Mouse (Mus musculus) liver, adult 2 months (tissue): Measurements from ENCODE around the gene Meaf6. TPM values are rescaled to one million over a fixed set of nuclear protein-coding genes. Genes with fewer than 3 reads are reported as not detected.

Source experiments
- DNase-seq: peaks from one replicate; pipeline ENCODE4 v3.0.0-alpha.2; 2011; ENCODE audit warnings: low read depth, low spot score; ENCODE audit errors: extremely low read depth
- H3K27ac ChIP-seq: fragments of 200-500 bp; replicated peaks from 2 replicates; pipeline ENCODE4 v1.5.1; 2012; ENCODE audit warnings: low read depth, mild to moderate bottlenecking, control low read depth, inconsistent platforms, low read length; ENCODE audit not compliant: insufficient read depth
- H3K27me3 ChIP-seq: fragments of 200-500 bp; 2 replicates; pipeline ENCODE4 v1.6.1; 2012; ENCODE audit warnings: mild to moderate bottlenecking, moderate library complexity, low read length, inconsistent platforms; ENCODE audit not compliant: control insufficient read depth, insufficient read depth
- H3K36me3 ChIP-seq: fragments of 200-500 bp; 2 replicates; pipeline ENCODE4 v1.6.1; 2012; ENCODE audit warnings: low read length, inconsistent platforms; ENCODE audit not compliant: control insufficient read depth, insufficient read depth
- H3K4me1 ChIP-seq: fragments of 200-500 bp; 2 replicates; pipeline ENCODE4 v1.6.1; 2011; ENCODE audit warnings: low read length; ENCODE audit not compliant: control insufficient read depth, insufficient read depth
- H3K4me3 ChIP-seq: fragments of 200-500 bp; 2 replicates; pipeline ENCODE4 v1.5.1; 2011; ENCODE audit warnings: low read depth, mild to moderate bottlenecking, control low read depth, low read length, moderate library complexity; ENCODE audit not compliant: insufficient read depth
- H3K79me2 ChIP-seq: fragments of 200-500 bp; 2 replicates; pipeline ENCODE4 v1.6.1; 2012; ENCODE audit warnings: inconsistent platforms, mild to moderate bottlenecking, low read length, moderate library complexity; ENCODE audit not compliant: control insufficient read depth, insufficient read depth
- H3K9ac ChIP-seq: fragments of 200-500 bp; 2 replicates; pipeline ENCODE4 v1.6.1; 2012; ENCODE audit warnings: low read depth, mild to moderate bottlenecking, control low read depth, inconsistent platforms, low read length
- CTCF ChIP-seq: fragments of 200-500 bp; IDR thresholded peaks from 2 replicates; pipeline ENCODE4 v1.5.1; 2011; ENCODE audit warnings: low read depth, low read length, control low read depth
- POLR2A ChIP-seq: fragments of 200-500 bp; IDR thresholded peaks from 2 replicates; pipeline ENCODE4 v1.6.1; 2011; ENCODE audit warnings: low read length, control low read depth; ENCODE audit not compliant: insufficient read depth; ENCODE audit errors: extremely low read depth
- WGBS: fragments of 180-500 bp; shearing (Covaris S2); methylation state at CpG from one replicate; pipeline ENCODE4 v1.1.7; 2018; 5-methylcytosine and 5-hydroxymethylcytosine counted together
- polyA plus RNA-seq: library from polyadenylated mRNA; depleted of rRNA; stranded (reverse); fragments of >200 nt; gene quantifications from 2 replicates; pipeline ENCODE4 v1.2.3, GENCODE M21; 2012
- total RNA-seq: library from RNA; depleted of rRNA; stranded (reverse); fragments of >200 nt; gene quantifications from 2 replicates; pipeline ENCODE4 v1.2.3, GENCODE M21; 2014

Gene Meaf6
- total and polyA plus RNA-seq, 2 experiments, result 4.7 to 5.9 TPM

- Histone ChIP-seq H3K79me2 (no peaks in the 10 kb centered on the region), H3K4me1 (no peaks in the 10 kb centered on the region), H3K27me3 (peaks cover 2% of the 10 kb centered on the region; the same call in 1 of the 2 replicates), H3K4me3 (no peak overlapping the region), H3K27ac (no peak overlapping the region), H3K36me3 (no peaks in the 10 kb centered on the region), H3K9ac (no peak overlapping the region)
- no peak for DNase-seq
- WGBS, result 93% methylated on average over 4 of the region's 4 CpGs
- TF ChIP-seq POLR2A, result no peak
- TF ChIP-seq CTCF, result no peak
Measured at GRCm38 (mm10) chr4:125147970-125148369, 63.0 kb downstream of the Meaf6 start.

- Histone ChIP-seq H3K27me3 (peaks cover 2% of the 10 kb centered on the region; the same call in 1 of the 2 replicates), H3K4me3 (no peak overlapping the region), H3K4me1 (no peaks in the 10 kb centered on the region), H3K27ac (no peak overlapping the region), H3K36me3 (no peaks in the 10 kb centered on the region), H3K79me2 (no peaks in the 10 kb centered on the region), H3K9ac (no peak overlapping the region)
- no peak for DNase-seq
- WGBS, result 66% methylated on average over 5 of the region's 5 CpGs
- TF ChIP-seq POLR2A (no peak), CTCF (no peak)
Measured at GRCm38 (mm10) chr4:125149460-125149859, 64.5 kb downstream of the Meaf6 start.

GRCm38 (mm10) chr4:125152469-125152868 lies 67.5 kb downstream of the Meaf6 start:
- WGBS, result 77% methylated on average over 6 of the region's 6 CpGs
- H3K9ac ChIP-seq, result no peak overlapping the region

DNA sequence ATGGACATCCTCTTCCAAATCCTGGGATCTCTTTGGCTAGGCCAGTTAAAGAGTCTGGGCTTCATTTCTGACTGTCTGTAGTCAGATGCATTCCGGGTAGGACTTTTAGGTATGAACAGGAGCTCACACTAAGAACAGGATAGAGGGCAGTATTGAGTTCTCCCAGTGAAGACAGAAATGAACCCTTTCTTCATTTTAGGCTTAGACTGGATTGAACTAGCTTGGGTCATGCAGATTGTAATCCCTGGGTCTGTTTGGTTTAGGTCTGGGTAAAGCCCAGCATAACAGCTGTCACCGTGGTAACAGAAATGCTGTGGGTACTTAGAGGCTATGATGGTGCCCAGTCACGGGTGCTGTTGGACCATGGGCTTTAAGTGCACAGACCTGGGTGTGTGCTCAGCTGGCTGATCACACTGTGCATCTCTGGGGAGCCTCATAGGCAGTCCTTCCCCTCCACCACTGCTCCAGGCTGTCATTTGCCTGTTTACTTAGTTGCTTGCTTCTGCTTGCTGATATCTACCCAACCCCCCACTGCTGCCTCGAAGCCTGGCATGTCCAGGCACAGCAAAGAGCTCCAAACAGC lies 68.8 kb downstream of the Meaf6 start:
- no peak for TF ChIP-seq POLR2A
- no peak for TF ChIP-seq CTCF
- no peaks in the 10 kb centered on the region for H3K36me3 ChIP-seq
- H3K27ac ChIP-seq, result no peak overlapping the region
- no peak overlapping the region for H3K9ac ChIP-seq
- no peak overlapping the region for H3K4me3 ChIP-seq
- no peaks in the 10 kb centered on the region for H3K27me3 ChIP-seq
- WGBS, result 40% methylated on average over 4 of the region's 4 CpGs
- DNase-seq, result no peak
- no peaks in the 10 kb centered on the region for H3K79me2 ChIP-seq
- no peaks in the 10 kb centered on the region for H3K4me1 ChIP-seq

More at GRCm38 (mm10) chr4:125152469-125152868, 67.5 kb downstream of the Meaf6 start:
- no peaks in the 10 kb centered on the region for H3K79me2 ChIP-seq
- H3K36me3 ChIP-seq, result no peaks in the 10 kb centered on the region
- TF ChIP-seq CTCF, result no peak
- no peak for TF ChIP-seq POLR2A
- no peak overlapping the region for H3K4me3 ChIP-seq
- DNase-seq, result no peak
- no peaks in the 10 kb centered on the region for H3K27me3 ChIP-seq
- no peaks in the 10 kb centered on the region for H3K4me1 ChIP-seq
- no peak overlapping the region for H3K27ac ChIP-seq

DNA sequence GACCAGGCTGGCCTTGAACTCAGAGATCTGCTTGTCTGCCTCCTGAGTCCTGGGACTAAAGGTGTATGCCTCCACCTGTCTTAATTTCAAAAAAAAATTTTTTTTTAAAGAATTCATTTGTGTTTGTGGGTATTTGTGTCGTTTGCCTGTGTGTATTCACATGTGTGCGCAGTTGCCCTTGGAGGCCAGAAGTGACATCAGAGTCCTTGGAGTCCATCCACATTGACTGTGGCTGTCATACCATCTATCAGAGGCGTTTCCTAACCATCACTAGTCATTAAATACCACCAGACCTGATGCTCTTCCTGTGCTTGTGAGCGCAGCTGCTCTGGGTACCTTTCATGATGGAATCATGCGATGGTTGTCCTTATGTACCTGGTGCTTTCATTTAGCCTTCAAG lies 70.7 kb downstream of the Meaf6 start:
- no peak overlapping the region for H3K27ac ChIP-seq
- H3K4me3 ChIP-seq, result no peak overlapping the region
- H3K36me3 ChIP-seq, result no peaks in the 10 kb centered on the region
- H3K4me1 ChIP-seq, result no peaks in the 10 kb centered on the region
- no peak for TF ChIP-seq CTCF
- no peak for TF ChIP-seq POLR2A
- 78% methylated on average over 5 of the region's 5 CpGs for WGBS
- DNase-seq, result no peak
- H3K9ac ChIP-seq, result no peak overlapping the region
- no peaks in the 10 kb centered on the region for H3K79me2 ChIP-seq
- H3K27me3 ChIP-seq, result no peaks in the 10 kb centered on the region

GRCm38 (mm10) chr4:125157322-125157721 lies 72.4 kb downstream of the Meaf6 start:
- H3K27me3 ChIP-seq, result no peaks in the 10 kb centered on the region
- TF ChIP-seq POLR2A (no peak), CTCF (no peak)
- H3K27ac ChIP-seq, result no peak overlapping the region
- no peak overlapping the region for H3K9ac ChIP-seq
- H3K4me1 ChIP-seq, result no peaks in the 10 kb centered on the region
- H3K36me3 ChIP-seq, result no peaks in the 10 kb centered on the region
- DNase-seq, result no peak
- no peaks in the 10 kb centered on the region for H3K79me2 ChIP-seq
- no peak overlapping the region for H3K4me3 ChIP-seq
- 60% methylated on average over 3 of the region's 3 CpGs for WGBS
